7 mouse cellular contexts compared by ENCODE assay signal in genomic region chr5:63811819-63812508, GRCm38 (mm10). TPM values are rescaled to one million over a fixed set of nuclear protein-coding genes. Genes with fewer than 3 reads are reported as not detected.
A peak's percentile ranks its signal among the peaks of the same experiment; 100 is the strongest.
DNase-seq lines count a peak whose midpoint lies in the region; ATAC-seq and TF ChIP-seq lines count a peak whose summit lies in the region.

Gene 0610040J01Rik (plus strand): TSS chr5:63812363.

- peak; percentile 60 for TF ChIP-seq CTCF in bone marrow, adult 2 months (IDR thresholded peaks at IDR 0.05; ENCODE audit: control insufficient read depth, insufficient read depth, low read length)

- ATAC-seq in embryonic facial prominence, embryonic 11.5 days (replicated peaks; ENCODE audit: insufficient number of reproducible peaks, low FRiP score, low TSS enrichment, low read depth), result peak; percentile 87
- ATAC-seq in limb, embryonic 11.5 days (ENCODE audit: insufficient number of reproducible peaks, low FRiP score, low TSS enrichment, low read depth), result peak; percentile 86
- peak; percentile 94 for ATAC-seq in midbrain, embryonic 12.5 days (ENCODE audit: low FRiP score, low read depth)

- H3K27me3 ChIP-seq in embryonic facial prominence, embryonic 11.5 days (ENCODE audit: control insufficient read depth, insufficient read depth, low read length), result peaks cover 6% of the 10 kb centered on the region
- H3K27me3 ChIP-seq in limb, embryonic 11.5 days (ENCODE audit: control insufficient read depth, insufficient read depth, low read length), result no peaks in the 10 kb centered on the region; the same call in 1 of the 2 replicates
- H3K27me3 ChIP-seq in midbrain, embryonic 12.5 days, result peaks cover 28% of the 10 kb centered on the region

- peak within 1 kb of the TSS; percentile 61 for H3K4me3 ChIP-seq in bone marrow, adult 2 months (replicated peaks; ENCODE audit: control insufficient read depth, low read depth, low read length)
- H3K4me3 ChIP-seq in embryonic facial prominence, embryonic 11.5 days (ENCODE audit: low read depth, low read length), result peak within 1 kb of the TSS; percentile 50
- peak within 1 kb of the TSS; percentile 39 for H3K4me3 ChIP-seq in limb, embryonic 11.5 days (ENCODE audit: low read depth, low read length)
- peak within 1 kb of the TSS; percentile 55 for H3K4me3 ChIP-seq in midbrain, embryonic 12.5 days

- WGBS in bone marrow, adult 2 months, result 2% methylated on average over 42 of the region's 42 CpGs
- WGBS in embryonic facial prominence, embryonic 11.5 days, result 1% methylated on average over 42 of the region's 42 CpGs
- 3% methylated on average over 41 of the region's 42 CpGs for WGBS in limb, embryonic 11.5 days
- 3% methylated on average over 42 of the region's 42 CpGs for WGBS in midbrain, embryonic 12.5 days

- no peaks in the 10 kb centered on the region for H3K9me3 ChIP-seq in embryonic facial prominence, embryonic 11.5 days (replicated peaks; ENCODE audit: control insufficient read depth, low read length)
- H3K9me3 ChIP-seq in limb, embryonic 11.5 days (ENCODE audit: control insufficient read depth, low read length), result no peaks in the 10 kb centered on the region
- 0 out of 2 replicates have a peak, but pooled peaks cover 4% of the 10 kb centered on the region for H3K9me3 ChIP-seq in midbrain, embryonic 12.5 days

- peak; percentile 85 for DNase-seq in embryonic facial prominence, embryonic 11.5 days (ENCODE audit: low spot score)
- DNase-seq in heart, adult 8-10 months (ENCODE audit: low spot score), result peak; percentile 63
- DNase-seq in kidney, adult 8-10 months, result peak; percentile 84 to 89
- peak; percentile 80 for DNase-seq in limb, embryonic 11.5 days (ENCODE audit: low spot score)
- DNase-seq in spleen, adult 12 weeks (ENCODE audit: low spot score), result peak; percentile 26

- H3K9ac ChIP-seq in embryonic facial prominence, embryonic 11.5 days (replicated peaks; ENCODE audit: low read length), result peak within 1 kb of the TSS; percentile 57
- H3K9ac ChIP-seq in limb, embryonic 11.5 days (ENCODE audit: low read length), result peak within 1 kb of the TSS; percentile 64
- peak within 1 kb of the TSS; percentile 55 for H3K9ac ChIP-seq in midbrain, embryonic 12.5 days (replicated peaks)

- no peaks in the 10 kb centered on the region; the same call in 1 of the 2 replicates for H3K4me1 ChIP-seq in bone marrow, adult 2 months (ENCODE audit: control insufficient read depth, insufficient read depth, low read length)
- no peaks in the 10 kb centered on the region for H3K4me1 ChIP-seq in embryonic facial prominence, embryonic 11.5 days (ENCODE audit: control insufficient read depth, insufficient read depth, low read length)
- H3K4me1 ChIP-seq in limb, embryonic 11.5 days (ENCODE audit: control insufficient read depth, insufficient read depth, low read length), result no peaks in the 10 kb centered on the region
- H3K4me1 ChIP-seq in midbrain, embryonic 12.5 days, result peaks cover 3% of the 10 kb centered on the region; the same call in 1 of the 2 replicates

- H3K4me2 ChIP-seq in embryonic facial prominence, embryonic 11.5 days (ENCODE audit: low read depth, low read length), result peak within 1 kb of the TSS; percentile 96
- peak within 1 kb of the TSS; percentile 92 for H3K4me2 ChIP-seq in limb, embryonic 11.5 days (ENCODE audit: low read depth, severe bottlenecking)
- H3K4me2 ChIP-seq in midbrain, embryonic 12.5 days (replicated peaks), result peak within 1 kb of the TSS; percentile 95

- H3K27ac ChIP-seq in bone marrow, adult 2 months (ENCODE audit: control insufficient read depth, insufficient read depth, low read depth, low read length, poor library complexity), result no peak within 1 kb of the TSS
- no peak within 1 kb of the TSS for H3K27ac ChIP-seq in embryonic facial prominence, embryonic 11.5 days (replicated peaks; ENCODE audit: low read depth, low read length)
- no peak within 1 kb of the TSS for H3K27ac ChIP-seq in limb, embryonic 11.5 days (replicated peaks; ENCODE audit: low read depth, low read length)
- no peak within 1 kb of the TSS for H3K27ac ChIP-seq in midbrain, embryonic 12.5 days (replicated peaks)

- H3K36me3 ChIP-seq in embryonic facial prominence, embryonic 11.5 days (replicated peaks; ENCODE audit: control insufficient read depth, insufficient read depth, low read depth, low read length), result no peaks in the 10 kb centered on the region
- no peaks in the 10 kb centered on the region for H3K36me3 ChIP-seq in limb, embryonic 11.5 days (ENCODE audit: control insufficient read depth, insufficient read depth, low read length)
- no peaks in the 10 kb centered on the region for H3K36me3 ChIP-seq in midbrain, embryonic 12.5 days

- no peak for TF ChIP-seq POLR2A in bone marrow, adult 2 months (IDR thresholded peaks at IDR 0.05; ENCODE audit: borderline replicate concordance, control insufficient read depth, low read depth, low read length)

RNA-seq across cellular contexts. Expression of gene 0610040J01Rik, which starts in this region (rescaled TPM):
- polyA plus RNA-seq in bone marrow, adult 2 months (2011; ENCODE audit: insufficient read depth, insufficient read length, low replicate concordance, missing spikeins), result 2.2 TPM in 1 of 2 replicates, not detected in the other
- 2.1 and 3.1 TPM in 2 replicates for polyA plus RNA-seq in embryonic facial prominence, embryonic 11.5 days (2014; fragmentation: Nextera tagmentation; extraction: Ambion mirVana)
- total RNA-seq in heart, adult 8-10 months (2022), result 1 to 10 TPM; 4.1 to 6.1 (median 5.1) TPM
- 2.1 and 2.3 TPM in 2 replicates for polyA plus RNA-seq in limb, embryonic 11.5 days (2014; fragmentation: Nextera tagmentation; extraction: Ambion mirVana)
- 1.2 and 1.6 TPM in 2 replicates for polyA plus RNA-seq in midbrain, embryonic 12.5 days (2016; fragmentation: Nextera tagmentation; extraction: Ambion mirVana)

Comparison
In these comparisons a context has a peak if more than half of its experiments do, and no peak if none do; other contexts are left out.
1. DNase-seq: peak in every context shown above with its lines; median percentile 86 in kidney, adult 8-10 months; 85 in embryonic facial prominence, embryonic 11.5 days; 80 in limb, embryonic 11.5 days; 63 in heart, adult 8-10 months; 26 in spleen, adult 12 weeks.